In genomic region chr11:22499396-22499795, GRCm38 (mm10) we compare ENCODE assay signal across 29 mouse cellular contexts. TPM values are rescaled to one million over a fixed set of nuclear protein-coding genes. Genes with fewer than 3 reads are reported as not detected.
A peak's percentile ranks its signal among the peaks of the same experiment; 100 is the strongest.
DNase-seq lines count a peak whose midpoint lies in the region; ATAC-seq and TF ChIP-seq lines count a peak whose summit lies in the region.
"Had no signal": no experiment of that assay in that cellular context is flagged by ENCODE, and none has a peak within 500 bp of the region (broad histone marks: within the 10 kb centered on the region; RNA-seq: fewer than 3 reads in every experiment).

No protein-coding gene starts in this region.

- no peak for TF ChIP-seq CTCF in left cerebral cortex, adult 2 months (IDR thresholded peaks at IDR 0.05)

- no peak overlapping the region for H3K4me2 ChIP-seq in forebrain, embryonic 11.5 days (ENCODE audit: low read depth, low read length, severe bottlenecking)
- H3K4me2 ChIP-seq: heart, embryonic 12.5 days; hindbrain, embryonic 12.5 days; limb, embryonic 13.5 days; liver, embryonic 12.5 days had no signal

- ATAC-seq in CD4-positive, CD25-positive, alpha-beta regulatory T cell, adult 4 months, result no peak
- no peak for ATAC-seq in forebrain, embryonic 11.5 days (replicated peaks; ENCODE audit: low FRiP score)
- ATAC-seq: activated CD4-positive, CD25-positive, alpha-beta regulatory T cell, adult 4 months; forebrain, postnatal 0 days; intestine, postnatal 0 days; liver, embryonic 12.5 days had no signal

- no peaks in the 10 kb centered on the region for H3K9me3 ChIP-seq in forebrain, embryonic 11.5 days (ENCODE audit: control insufficient read depth, low read length)
- H3K9me3 ChIP-seq: forebrain, embryonic 10.5 days; heart, embryonic 12.5 days; hindbrain, embryonic 12.5 days; limb, embryonic 13.5 days; liver, embryonic 12.5 days had no signal

- peak overlapping the region; percentile 2; the same call in 1 of the 2 replicates for H3K27ac ChIP-seq in left cerebral cortex, adult 2 months
- no peak overlapping the region for H3K27ac ChIP-seq in forebrain, embryonic 11.5 days (ENCODE audit: low read depth, low read length)
- H3K27ac ChIP-seq: forebrain, embryonic 10.5 days; hindbrain, embryonic 12.5 days; limb, embryonic 13.5 days; liver, embryonic 12.5 days had no signal

- H3K9ac ChIP-seq in forebrain, embryonic 11.5 days (ENCODE audit: low read length), result no peak overlapping the region
- H3K9ac ChIP-seq: forebrain, postnatal 0 days; heart, embryonic 12.5 days; hindbrain, embryonic 12.5 days; limb, embryonic 13.5 days; liver, embryonic 12.5 days had no signal

- H3K4me1 ChIP-seq in forebrain, embryonic 11.5 days (replicated peaks; ENCODE audit: control insufficient read depth, insufficient read depth, low read length), result no peaks in the 10 kb centered on the region; the same call in 1 of the 2 replicates
- H3K4me1 ChIP-seq: forebrain, embryonic 10.5 days; heart, embryonic 12.5 days; hindbrain, embryonic 12.5 days; limb, embryonic 13.5 days; liver, embryonic 12.5 days had no signal

- DNase-seq in left cerebral cortex, adult 2 months (ENCODE audit: extremely low spot score in 1 of 2, low spot score in 2 of 2), result peak in 1 of 2 experiments; percentile 21
- DNase-seq in left cerebral cortex, postnatal 10 days (ENCODE audit: extremely low spot score in 1 of 2, low spot score in 2 of 2), result no peak
- DNase-seq in brain, adult 2 months (ENCODE audit: low read depth, low spot score), result peak; percentile 51
- DNase-seq in frontal cortex, postnatal 36 days (ENCODE audit: low spot score in 2 of 2), result peak; percentile 37 to 59
- DNase-seq in right cerebral cortex, postnatal 10 days (ENCODE audit: low spot score in 2 of 2), result peak; percentile 35 to 53
- DNase-seq in forebrain, embryonic 11.5 days (ENCODE audit: low spot score), result no peak
- no peak for DNase-seq in lung, postnatal 4 days
- DNase-seq: adrenal gland, adult 8-10 months; B cell, adult 2 months; cerebellum, adult 2 months; forebrain, postnatal 0 days; heart, postnatal 10 days; kidney, postnatal 25 days; layer of hippocampus, postnatal 36 days; lung, adult 18-20 months; lung, postnatal 14 days; midbrain, embryonic 14.5 days; spleen, adult 18-20 months; thymus, postnatal 14 days had no signal

- WGBS in forebrain, embryonic 11.5 days, result 58% methylated on average over 6 of the region's 6 CpGs

- H3K36me3 ChIP-seq in forebrain, embryonic 11.5 days (ENCODE audit: control insufficient read depth, insufficient read depth, low read length), result no peaks in the 10 kb centered on the region
- H3K36me3 ChIP-seq: forebrain, embryonic 10.5 days; heart, embryonic 12.5 days; hindbrain, embryonic 12.5 days; limb, embryonic 13.5 days; liver, embryonic 12.5 days had no signal

- intact Hi-C loops in left cerebral cortex, adult 2 months (cut with DNase I), result loop anchor here (5.0 kb wide), 1 partner anchor 212 kb away; no protein-coding TSS in a partner anchor
- intact Hi-C loops in left cerebral cortex, postnatal 10 days (cut with DNase I), result no loop called here

- H3K4me3 ChIP-seq in left cerebral cortex, adult 2 months, result no peak overlapping the region
- H3K4me3 ChIP-seq in forebrain, embryonic 11.5 days (ENCODE audit: low read depth, low read length), result no peak overlapping the region
- H3K4me3 ChIP-seq: forebrain, embryonic 10.5 days; heart, embryonic 12.5 days; hindbrain, embryonic 12.5 days; limb, embryonic 13.5 days; liver, embryonic 12.5 days; myocyte had no signal

- H3K27me3 ChIP-seq in forebrain, embryonic 11.5 days (ENCODE audit: control insufficient read depth, insufficient read depth, low read length), result no peaks in the 10 kb centered on the region
- H3K27me3 ChIP-seq: heart, embryonic 12.5 days; hindbrain, embryonic 12.5 days; limb, embryonic 13.5 days; liver, embryonic 12.5 days had no signal

RNA-seq across cellular contexts. Expression of gene Tmem17, which starts 12.5 kb away (rescaled TPM):
- 1 to 10 TPM; 5.6 to 6.1 TPM for total RNA-seq in left cerebral cortex, adult 2 months (2021)
- 1 to 10 TPM; 7.1 to 8.6 TPM for total RNA-seq in left cerebral cortex, postnatal 10 days (2021)
- 1 to 10 TPM; 1.8 TPM for polyA plus RNA-seq in CD4-positive, CD25-positive, alpha-beta regulatory T cell, adult 4 months (2017; shearing (Covaris generic))
- 11.0 and 14.5 TPM in 2 replicates for polyA plus RNA-seq in forebrain, embryonic 11.5 days (2014; fragmentation: Nextera tagmentation; extraction: Ambion mirVana)
- total RNA-seq: MEL had no signal

Comparison
In these comparisons a context has a peak if more than half of its experiments do, and no peak if none do; other contexts are left out.
1. DNase-seq: peak in brain, adult 2 months (single experiment), frontal cortex, postnatal 36 days (2 of 2) and right cerebral cortex, postnatal 10 days (2 of 2); none in left cerebral cortex, postnatal 10 days (0 of 2), forebrain, embryonic 11.5 days (single experiment) and lung, postnatal 4 days (0 of 2).